Mouse (Mus musculus) MEL-GATA-1-ER (cell line): ENCODE measurements around the gene Lrrc71.
A peak's percentile ranks its signal among the peaks of the same experiment; 100 is the strongest.

Experiments
- DNase-seq: peaks from one replicate; pipeline ENCODE4 v3.0.0-alpha.2; 2012; ENCODE audit warnings: low read depth; ENCODE audit errors: extremely low read depth

Gene Lrrc71

DNA sequence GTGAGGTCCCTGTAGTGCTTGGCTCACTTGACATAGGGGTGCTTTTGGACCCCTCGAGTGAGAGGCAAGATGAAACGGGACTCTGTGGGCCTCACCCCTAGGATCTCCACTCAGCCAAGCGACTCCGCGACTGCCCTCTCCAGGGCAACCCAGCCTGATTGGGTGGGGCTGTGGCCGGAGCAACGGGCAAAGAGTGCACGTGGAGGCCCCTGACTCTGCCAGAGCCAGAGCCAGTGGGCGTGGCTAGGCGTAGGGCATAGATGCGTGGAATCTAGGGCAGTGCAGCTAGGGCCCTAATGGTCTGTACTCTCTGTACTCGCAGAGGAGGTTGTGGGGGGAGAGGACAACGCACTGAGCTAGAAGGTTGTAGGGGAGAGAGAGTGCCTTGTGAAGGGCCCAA lies at the start of gene Lrrc71:
Gene Lrrc71, minus strand, starts transcription at position 195 of the 400 bp plus-strand sequence.
- no peak for DNase-seq

DNA sequence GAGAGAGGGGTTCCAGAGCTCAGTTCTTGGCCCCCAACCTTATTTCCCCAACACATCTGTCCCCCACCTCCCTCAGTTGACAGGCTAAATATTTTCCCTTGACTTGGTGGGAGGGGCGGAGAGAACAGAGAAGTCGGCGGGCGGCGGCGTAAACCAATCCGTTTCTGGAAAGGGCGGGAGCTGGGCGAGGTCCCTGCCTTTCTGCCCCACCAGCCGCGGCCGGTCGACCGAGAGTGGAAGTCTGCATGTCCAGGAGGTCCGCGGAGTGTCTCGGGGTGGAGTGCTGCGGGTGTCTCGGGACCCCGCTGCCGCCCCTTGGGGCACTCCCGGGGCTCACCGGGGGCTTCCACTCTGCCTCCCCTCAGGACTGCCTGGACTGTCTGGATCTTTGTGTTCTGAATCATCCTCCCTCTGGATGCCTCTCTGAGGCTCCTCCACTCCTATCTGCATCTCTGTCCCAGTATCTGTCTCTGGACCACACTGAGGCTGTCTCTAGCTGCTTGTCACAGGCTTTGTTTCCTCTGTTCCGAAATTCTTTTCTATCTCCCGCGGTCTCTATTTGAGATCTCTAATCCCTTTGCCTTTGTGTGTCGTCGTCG lies 48.4 kb upstream of the Lrrc71 start, which contains the start of gene Insrr:
Gene Insrr, plus strand, starts transcription at position 216 of the 599 bp plus-strand sequence.
- no peak for DNase-seq

DNA sequence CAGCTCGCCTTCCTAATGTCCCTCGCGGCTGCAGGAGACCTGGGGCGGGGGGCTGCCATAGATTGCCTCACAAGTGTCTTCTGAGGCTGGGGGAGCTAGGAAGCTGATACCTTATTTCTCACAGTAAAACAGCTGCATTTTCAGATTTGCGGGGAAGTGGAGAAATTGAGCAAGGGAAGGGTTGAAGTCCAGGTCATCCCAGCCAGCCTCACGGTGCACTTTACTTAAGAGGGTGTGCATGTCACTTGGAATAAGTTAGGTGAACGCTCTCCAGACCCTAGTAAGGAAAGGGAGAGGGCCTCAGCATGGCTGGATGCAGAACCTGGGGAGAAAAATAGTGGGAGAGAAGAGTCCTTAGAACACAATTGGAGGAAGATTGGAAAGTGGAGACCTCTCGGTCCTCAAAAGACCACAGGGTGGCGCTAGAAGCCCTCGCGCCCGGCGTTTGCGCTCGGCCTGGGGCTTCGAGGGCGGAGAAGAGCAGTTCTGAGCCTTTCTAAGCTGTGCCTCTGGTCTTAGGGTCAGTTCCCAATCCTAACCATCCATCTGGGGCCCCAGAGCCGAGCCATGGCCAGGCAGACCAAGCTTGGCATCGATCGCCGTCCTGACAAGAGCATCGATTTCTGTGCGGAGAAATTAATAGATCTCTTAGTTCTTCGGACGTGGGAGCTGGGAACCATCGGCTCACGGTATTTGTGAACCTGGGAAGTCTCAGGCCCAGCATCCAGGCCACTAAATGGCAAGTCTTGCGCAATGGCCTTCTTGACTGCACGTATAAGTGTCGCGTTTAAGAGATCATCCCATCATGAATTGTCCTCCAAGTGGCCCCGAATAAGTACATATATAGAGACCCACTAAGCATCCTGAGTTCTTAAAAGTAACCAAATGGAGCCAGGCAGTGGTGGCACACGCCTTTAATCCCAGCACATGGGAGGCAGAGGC lies 47.2 kb upstream of the Lrrc71 start:
- peak; percentile 25 for DNase-seq

DNA sequence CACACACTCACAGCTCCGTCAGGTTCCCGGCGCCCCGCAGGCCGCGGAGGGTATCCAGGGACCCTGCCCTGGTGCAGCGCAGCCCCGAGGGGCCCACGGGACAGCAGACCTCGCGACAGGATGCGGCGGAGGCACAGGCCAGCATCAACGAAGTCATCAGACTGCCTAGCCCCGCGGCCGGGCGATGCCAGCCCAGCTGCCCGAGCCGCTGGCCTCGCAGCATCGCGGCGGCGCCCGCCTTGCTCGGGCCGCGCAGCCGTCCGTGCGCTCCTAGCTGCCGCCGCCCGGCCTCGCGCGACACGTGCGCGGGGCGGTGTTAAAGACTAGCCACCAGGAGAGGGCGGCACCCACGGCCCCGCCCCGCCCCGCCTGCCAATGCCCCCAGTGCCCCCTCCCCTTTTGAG lies 46.5 kb upstream of the Lrrc71 start, which contains the start of gene Ntrk1:
Gene Ntrk1, minus strand, starts transcription at position 241 of the 404 bp plus-strand sequence.
- DNase-seq, result no peak

DNA sequence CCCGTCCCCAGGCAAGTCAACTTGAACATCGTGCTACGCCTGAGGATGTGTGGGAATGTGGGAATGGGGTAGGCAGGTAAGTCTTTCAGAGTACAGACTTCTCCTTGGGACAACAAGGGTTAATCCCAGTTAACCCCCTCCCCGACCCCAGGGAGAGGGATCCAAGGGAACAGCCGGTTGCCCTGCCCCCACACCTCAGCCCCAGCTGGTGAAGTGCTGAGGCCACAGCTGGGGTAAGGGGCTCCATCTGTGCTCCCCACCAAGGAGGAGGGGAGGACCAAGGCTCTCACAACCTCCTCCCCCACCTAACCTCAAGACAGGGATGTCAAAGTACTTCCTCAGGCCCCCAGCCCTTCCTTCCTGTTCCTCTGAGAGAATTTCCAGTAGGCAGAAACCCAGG lies 41.3 kb upstream of the Lrrc71 start:
- DNase-seq, result no peak

DNA sequence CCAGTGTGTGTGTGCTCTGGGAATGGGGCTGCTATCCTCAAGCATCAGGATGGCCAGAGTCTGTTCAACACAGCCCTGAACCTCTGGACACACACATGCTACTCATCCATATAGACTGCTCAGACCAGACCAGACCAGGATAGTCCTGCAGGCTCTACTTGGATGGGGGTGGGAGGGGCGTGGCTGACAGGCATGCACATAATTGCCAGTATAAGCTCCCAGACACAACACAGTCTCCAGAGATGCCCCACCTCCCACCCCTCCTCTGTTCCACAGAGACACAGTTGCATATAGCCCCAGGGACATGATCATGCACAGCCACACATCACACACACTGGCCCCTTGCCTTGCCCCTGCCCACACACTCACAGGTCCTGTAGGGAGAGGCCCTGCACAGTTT lies 40.8 kb upstream of the Lrrc71 start:
- no peak for DNase-seq

- no peak for DNase-seq
Measured at GRCm38 (mm10) chr3:87785626-87786214, 37.3 kb upstream of the Lrrc71 start.

- no peak for DNase-seq
Measured at GRCm38 (mm10) chr3:87785156-87785555, 36.7 kb upstream of the Lrrc71 start.

GRCm38 (mm10) chr3:87783282-87784023 lies 35.0 kb upstream of the Lrrc71 start:
- DNase-seq, result no peak

DNA sequence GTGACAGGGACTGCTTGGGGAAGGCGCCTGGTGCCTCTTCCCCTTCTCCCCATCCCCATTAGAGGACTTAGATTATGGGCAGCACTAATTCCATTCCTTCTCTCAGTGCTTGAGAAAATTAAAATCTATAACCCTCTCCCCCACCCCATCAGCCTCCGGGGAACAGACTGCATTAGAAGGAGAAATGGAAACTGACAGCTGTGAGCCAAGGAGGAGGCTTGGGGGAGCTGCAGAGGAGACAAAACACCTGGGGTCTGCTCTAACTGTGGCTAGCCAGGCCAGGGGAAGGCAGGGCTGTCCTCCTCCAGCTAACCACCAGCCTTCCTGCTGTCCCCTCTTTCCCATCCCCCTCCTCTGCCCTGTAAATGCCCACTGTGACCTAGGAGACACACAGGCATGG lies 30.7 kb upstream of the Lrrc71 start:
- no peak for DNase-seq

GRCm38 (mm10) chr3:87778283-87778682 lies 29.9 kb upstream of the Lrrc71 start:
- no peak for DNase-seq

DNA sequence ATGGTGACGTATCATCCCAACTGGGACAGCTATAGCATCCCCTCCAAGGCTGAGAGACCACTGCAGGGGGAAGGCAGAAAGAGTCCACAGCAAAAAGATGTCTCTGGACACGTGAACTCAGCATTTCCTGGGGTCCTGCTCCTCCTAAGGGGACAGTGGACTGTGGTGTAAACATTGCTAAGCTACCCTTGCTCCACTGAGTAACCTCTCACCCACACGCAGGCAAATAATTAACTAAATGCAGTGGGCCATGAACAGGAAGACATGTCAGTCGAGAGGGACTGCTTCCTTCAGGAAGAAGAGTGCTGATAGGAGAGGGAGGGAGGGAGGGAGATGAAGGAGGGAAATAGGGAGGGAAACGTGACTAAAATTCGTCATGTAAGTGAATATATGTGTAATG lies 22.7 kb upstream of the Lrrc71 start:
- no peak for DNase-seq

DNA sequence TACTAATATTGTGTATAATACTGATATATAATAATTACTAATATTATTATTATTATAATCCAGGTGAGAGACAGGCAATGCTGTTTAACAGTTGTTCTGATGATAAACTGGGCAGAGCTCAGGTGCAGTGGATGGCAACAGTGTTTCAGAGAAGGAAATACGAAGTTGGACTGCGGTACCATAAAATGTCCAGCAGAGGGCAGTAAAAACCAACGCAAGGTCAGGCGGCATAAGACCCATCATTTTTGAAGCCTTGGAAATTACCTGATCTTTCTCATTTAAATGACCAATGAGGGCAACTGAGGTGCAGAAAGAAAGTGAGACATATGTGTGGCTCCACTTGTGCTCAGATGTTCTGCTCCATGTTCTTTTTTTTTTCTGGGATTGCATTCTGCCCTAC lies 21.9 kb upstream of the Lrrc71 start:
- DNase-seq, result peak; percentile 51

DNA sequence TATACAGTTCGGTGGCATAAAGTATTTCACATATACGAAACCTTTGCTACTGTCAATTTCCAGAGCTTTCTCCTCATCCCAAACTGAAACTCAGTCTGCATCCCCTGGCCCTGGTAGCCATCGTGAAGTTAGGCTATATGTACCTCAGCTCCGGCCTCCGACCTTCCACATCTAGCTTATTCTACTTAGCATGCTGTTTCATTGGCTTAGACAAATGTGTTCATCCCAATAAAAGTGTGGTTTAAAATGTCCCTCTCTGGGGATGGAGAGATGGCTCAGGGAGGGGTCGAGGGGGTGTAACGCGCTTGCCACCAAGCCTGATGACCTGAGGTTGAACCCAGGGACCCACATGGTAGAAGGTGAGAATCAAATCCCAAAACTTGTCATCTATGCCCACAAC lies 21.1 kb upstream of the Lrrc71 start:
- DNase-seq, result no peak

GRCm38 (mm10) chr3:87768844-87769243 lies 20.4 kb upstream of the Lrrc71 start:
- DNase-seq, result peak; percentile 47

GRCm38 (mm10) chr3:87768431-87768830 lies 20.0 kb upstream of the Lrrc71 start:
- no peak for DNase-seq

DNA sequence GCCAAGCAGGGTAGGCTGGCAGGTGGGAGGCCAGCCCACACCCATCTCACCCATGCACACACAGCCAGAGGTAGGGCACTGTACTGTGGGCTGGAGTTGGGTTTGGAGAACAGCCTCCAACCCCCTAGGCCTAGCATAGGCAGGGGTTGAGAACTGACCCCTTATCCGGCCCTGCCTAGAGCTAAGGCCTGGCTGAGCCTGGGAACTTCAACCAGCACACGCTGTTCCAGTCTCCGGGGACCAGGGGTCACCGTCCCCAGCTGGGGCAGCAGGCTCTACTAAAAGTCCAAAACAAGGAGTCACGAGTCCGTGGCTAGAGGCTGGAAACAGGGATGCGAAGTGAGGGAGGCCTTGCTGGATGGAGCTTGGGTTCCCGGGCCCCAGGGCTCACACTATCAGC lies 19.3 kb upstream of the Lrrc71 start:
- no peak for DNase-seq

- no peak for DNase-seq
Measured at GRCm38 (mm10) chr3:87766284-87766667, 17.9 kb upstream of the Lrrc71 start.

GRCm38 (mm10) chr3:87765631-87766283 lies 17.3 kb upstream of the Lrrc71 start:
- no peak for DNase-seq

DNA sequence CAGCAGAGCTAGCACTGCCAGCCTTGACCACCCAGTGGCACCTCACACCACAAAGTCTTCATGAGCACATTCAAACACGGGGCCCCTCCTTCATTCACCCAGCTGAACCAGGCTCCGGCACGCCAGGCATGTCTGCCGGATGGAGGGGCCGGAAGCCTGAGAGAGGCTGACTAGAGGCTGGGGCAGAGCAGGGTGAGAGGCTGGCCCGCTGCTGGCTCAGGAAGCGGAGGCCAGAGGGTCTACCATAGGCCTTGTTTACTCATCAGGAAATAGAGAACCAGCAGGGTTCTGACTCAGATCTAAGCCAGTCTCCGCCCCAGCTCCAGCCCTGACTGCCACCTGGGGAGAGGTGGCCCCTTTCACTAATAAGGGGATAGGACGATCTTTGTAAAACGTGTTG lies 16.7 kb upstream of the Lrrc71 start:
- DNase-seq, result no peak

- no peak for DNase-seq
Measured at GRCm38 (mm10) chr3:87764506-87764905, 16.1 kb upstream of the Lrrc71 start.
